Mouse (Mus musculus) heart, adult 9 months (tissue): ENCODE measurements at regions not wholly inside any gene's neighbourhood (a gene's known extent, or its start where the extent isn't known, plus 50 kb on each side); places are given as distances from the start of the nearest gene placed in this dataset.

ENCODE experiments used
- DNase-seq, 2 experiments: peaks; one replicate each; pipeline ENCODE4 v3.0.0; 2022; ENCODE audit warnings: low spot score in 2 of 2

GRCm38 (mm10) chr9:71358961-71359360, 126.8 kb downstream of the Polr2m start:
- DNase-seq, result peak in 1 of 2 experiments; percentile 30

- DNase-seq, result no peak
Measured at GRCm38 (mm10) chr9:71355721-71356120, 130.0 kb downstream of the Polr2m start.
